7 mouse cellular contexts compared by ENCODE assay signal in the genomic region with DNA sequence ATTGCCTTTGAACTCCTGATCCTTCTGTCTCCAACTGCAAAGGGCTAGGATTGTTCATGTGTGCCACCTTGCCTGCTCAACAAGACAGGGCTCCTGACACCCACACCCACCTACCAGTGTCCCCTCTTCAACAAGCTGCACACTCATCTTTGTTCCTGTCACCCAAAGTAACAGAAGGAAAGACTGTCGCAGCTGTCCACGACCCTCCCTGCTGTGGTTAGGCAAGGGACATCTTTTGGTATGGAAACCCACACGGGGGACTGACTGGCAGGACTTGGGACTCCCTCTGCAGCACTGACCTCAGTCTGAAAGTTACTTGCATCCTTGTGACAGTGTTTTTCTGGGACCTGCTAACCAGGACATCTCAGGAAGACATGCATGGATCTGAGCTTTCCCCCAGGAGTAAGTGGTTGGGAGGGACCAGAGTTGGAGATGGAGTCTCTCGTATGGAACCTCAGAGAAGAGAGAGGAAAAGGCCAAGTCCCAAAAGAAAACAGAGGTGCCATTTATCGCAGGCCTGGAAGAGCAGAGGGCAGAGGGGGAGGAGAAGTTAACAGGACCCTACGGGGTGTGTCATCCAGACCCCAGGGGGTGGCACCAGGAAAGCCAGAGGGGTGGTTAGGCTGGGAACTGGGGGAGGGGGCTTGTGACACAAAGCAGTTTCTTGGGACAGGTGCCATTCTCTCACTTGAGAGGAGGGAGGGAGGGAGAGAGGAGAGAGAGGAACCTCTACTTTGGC. TPM values are rescaled to one million over a fixed set of nuclear protein-coding genes. Genes with fewer than 3 reads are reported as not detected.
DNase-seq lines count a peak whose midpoint lies in the region; ATAC-seq lines count a peak whose summit lies in the region.

Gene Ldha, plus strand, starts transcription at position 689 of the 739 bp plus-strand sequence.

- no peak within 1 kb of the TSS for H3K9ac ChIP-seq in limb, embryonic 15.5 days
- no peak within 1 kb of the TSS for H3K9ac ChIP-seq in stomach, embryonic 15.5 days

- no peak within 1 kb of the TSS for H3K4me3 ChIP-seq in forebrain, embryonic 10.5 days
- H3K4me3 ChIP-seq in limb, embryonic 15.5 days, result no peak within 1 kb of the TSS
- no peak within 1 kb of the TSS for H3K4me3 ChIP-seq in stomach, embryonic 15.5 days (replicated peaks)

- ATAC-seq in limb, embryonic 15.5 days (ENCODE audit: insufficient number of reproducible peaks, low FRiP score, low TSS enrichment, low read depth), result no peak
- ATAC-seq in stomach, embryonic 15.5 days (ENCODE audit: insufficient read depth, low FRiP score, low read depth), result no peak
- ATAC-seq in cerebellum, adult (ENCODE audit: insufficient number of reproducible peaks, low FRiP score, low TSS enrichment), result no peak

- no peak for DNase-seq in urinary bladder, adult 2 months (ENCODE audit: low spot score)
- DNase-seq in urinary bladder, adult 18-20 months (ENCODE audit: low spot score in 2 of 2), result no peak
- no peak for DNase-seq in forebrain, embryonic 10.5 days (ENCODE audit: extremely low spot score, low spot score)
- no peak for DNase-seq in heart, postnatal 4 days

- H3K4me1 ChIP-seq in forebrain, embryonic 10.5 days, result peaks cover 54% of the 10 kb centered on the region
- peaks cover 37% of the 10 kb centered on the region for H3K4me1 ChIP-seq in limb, embryonic 15.5 days
- peaks cover 38% of the 10 kb centered on the region for H3K4me1 ChIP-seq in stomach, embryonic 15.5 days

- H3K27ac ChIP-seq in forebrain, embryonic 10.5 days, result no peak within 1 kb of the TSS
- H3K27ac ChIP-seq in limb, embryonic 15.5 days, result no peak within 1 kb of the TSS
- 0 out of 2 replicates have a peak within 1 kb of the TSS, but pooled peaks have one; percentile 44 for H3K27ac ChIP-seq in stomach, embryonic 15.5 days

- H3K36me3 ChIP-seq in forebrain, embryonic 10.5 days (replicated peaks), result no peaks in the 10 kb centered on the region
- no peaks in the 10 kb centered on the region for H3K36me3 ChIP-seq in limb, embryonic 15.5 days
- no peaks in the 10 kb centered on the region for H3K36me3 ChIP-seq in stomach, embryonic 15.5 days

- H3K27me3 ChIP-seq in forebrain, embryonic 10.5 days (ENCODE audit: poor library complexity, severe bottlenecking), result peaks cover 41% of the 10 kb centered on the region
- H3K27me3 ChIP-seq in limb, embryonic 15.5 days, result 0 out of 2 replicates have a peak, but pooled peaks cover 4% of the 10 kb centered on the region
- no peaks in the 10 kb centered on the region for H3K27me3 ChIP-seq in stomach, embryonic 15.5 days (replicated peaks)

- no peaks in the 10 kb centered on the region for H3K9me3 ChIP-seq in forebrain, embryonic 10.5 days
- no peaks in the 10 kb centered on the region for H3K9me3 ChIP-seq in limb, embryonic 15.5 days
- H3K9me3 ChIP-seq in stomach, embryonic 15.5 days, result no peaks in the 10 kb centered on the region

- WGBS in forebrain, embryonic 10.5 days, result 32% methylated on average over 6 of the region's 6 CpGs
- WGBS in limb, embryonic 15.5 days, result 26% methylated on average over 6 of the region's 6 CpGs
- 31% methylated on average over 6 of the region's 6 CpGs for WGBS in stomach, embryonic 15.5 days

- H3K4me2 ChIP-seq in limb, embryonic 15.5 days, result no peak within 1 kb of the TSS
- no peak within 1 kb of the TSS for H3K4me2 ChIP-seq in stomach, embryonic 15.5 days

RNA-seq across cellular contexts. Expression of gene Ldha, which starts in this region (rescaled TPM):
- 354 and 368 TPM in 2 replicates for polyA plus RNA-seq in urinary bladder, adult 2 months (2012; rRNA removed)
- 3,398 and 3,630 TPM in 2 replicates for polyA plus RNA-seq in forebrain, embryonic 10.5 days (2016; fragmentation: Nextera tagmentation; extraction: Ambion mirVana)
- 1,000 to 10,000 TPM; 1,136 TPM for total RNA-seq in heart, postnatal 4 days (2021)
- polyA plus RNA-seq in limb, embryonic 15.5 days (2015; fragmentation: Nextera tagmentation; extraction: Ambion mirVana), result 1,928 and 2,051 TPM in 2 replicates
- polyA plus RNA-seq in stomach, embryonic 15.5 days (2015; fragmentation: Nextera tagmentation; extraction: Ambion mirVana), result 1,836 and 1,959 TPM in 2 replicates
